Mouse (Mus musculus) MEL (cell line): ENCODE data around the gene Lin54.

Experiments used
- CTCF ChIP-seq, 3 experiments: IDR thresholded peaks in 2 of 3; conservative IDR thresholded peaks in 1 of 3; 2 replicates each; pipeline ENCODE4 v1.5.1; 2011 to 2012; ENCODE audit warnings: low read length in 3 of 3, low read depth in 2 of 3, mild to moderate bottlenecking in 2 of 3, improper control_type of control experiment in 1 of 3, inconsistent platforms in 1 of 3, mixed read lengths in 1 of 3, moderate library complexity in 1 of 3; ENCODE audit not compliant: control insufficient read depth in 1 of 3, insufficient read depth in 1 of 3, poor library complexity in 1 of 3, severe bottlenecking in 1 of 3
- E2F4 ChIP-seq: IDR thresholded peaks from 2 replicates; pipeline ENCODE4 v1.6.1; 2011; ENCODE audit warnings: low read depth, low read length, improper control_type of control experiment, borderline replicate concordance
- EP300 ChIP-seq, 2 experiments: IDR thresholded peaks; 2 replicates each; pipeline ENCODE4 v1.6.1; 2011; ENCODE audit warnings: improper control_type of control experiment in 2 of 2, low read length in 2 of 2, low read depth in 1 of 2, mild to moderate bottlenecking in 1 of 2
- JUND ChIP-seq: IDR thresholded peaks from 2 replicates; pipeline ENCODE4 v1.6.1; 2011; ENCODE audit warnings: low read depth, mild to moderate bottlenecking, improper control_type of control experiment, low read length
- KAT2A ChIP-seq: conservative IDR thresholded peaks from 2 replicates; pipeline ENCODE4 v1.6.1; 2012; ENCODE audit warnings: low read depth, low read length, improper control_type of control experiment, inconsistent platforms
- MEF2A ChIP-seq: IDR thresholded peaks from 2 replicates; pipeline ENCODE4 v1.6.1; 2014; ENCODE audit warnings: low read depth, mild to moderate bottlenecking, inconsistent platforms, low read length, improper control_type of control experiment; ENCODE audit not compliant: poor library complexity, insufficient replicate concordance, severe bottlenecking; ENCODE audit errors: extremely low read depth
- NRF1 ChIP-seq: IDR thresholded peaks from 2 replicates; pipeline ENCODE4 v1.6.1; 2014; ENCODE audit warnings: low read depth, mild to moderate bottlenecking, inconsistent platforms, low read length, improper control_type of control experiment, moderate library complexity; ENCODE audit not compliant: poor library complexity, insufficient read depth, severe bottlenecking
- POLR2A ChIP-seq, 2 experiments: IDR thresholded peaks; 2 replicates each; pipeline ENCODE4 v1.6.1; 2011 to 2012; ENCODE audit warnings: low read length in 2 of 2, mild to moderate bottlenecking in 2 of 2, control low read depth in 1 of 2, improper control_type of control experiment in 1 of 2, low read depth in 1 of 2, moderate library complexity in 1 of 2; ENCODE audit not compliant: control insufficient read depth in 1 of 2, insufficient read depth in 1 of 2, poor library complexity in 1 of 2
- SIN3A ChIP-seq: IDR thresholded peaks from 2 replicates; pipeline ENCODE4 v1.6.1; 2012; ENCODE audit warnings: low read length, improper control_type of control experiment, inconsistent platforms
- SMC3 ChIP-seq: IDR thresholded peaks from 2 replicates; pipeline ENCODE4 v1.6.1; 2011; ENCODE audit warnings: low read depth, low read length, improper control_type of control experiment
- TCF12 ChIP-seq: IDR thresholded peaks from 2 replicates; pipeline ENCODE4 v1.6.1; 2014; ENCODE audit warnings: low read depth, mild to moderate bottlenecking, inconsistent platforms, low read length, improper control_type of control experiment, moderate library complexity
- ZNF384 ChIP-seq: IDR thresholded peaks from 2 replicates; pipeline ENCODE4 v1.6.1; 2012; ENCODE audit warnings: low read depth, mild to moderate bottlenecking, inconsistent platforms, low read length, improper control_type of control experiment

DNA sequence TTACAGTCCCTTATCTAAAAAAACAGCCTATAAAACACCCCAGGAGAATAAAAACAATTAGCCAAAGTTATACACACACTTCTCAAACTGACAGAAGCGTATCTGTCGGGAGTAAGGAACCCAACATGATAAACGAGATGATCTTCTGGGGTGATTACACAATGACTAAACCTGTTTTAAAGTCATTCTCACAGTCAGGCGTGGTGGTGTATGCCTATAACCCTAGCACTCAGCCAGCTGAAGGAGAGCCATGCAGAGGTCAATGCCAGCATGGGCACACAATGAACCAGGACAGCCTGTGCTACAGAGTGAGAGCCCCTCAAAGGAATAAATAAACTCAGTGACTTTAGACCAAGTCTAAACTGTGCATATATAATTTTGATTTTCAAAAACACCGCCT is 92.0 kb downstream of the Lin54 start:
- TF ChIP-seq JUND: no peak
- no peak for TF ChIP-seq CTCF (IDR thresholded peaks at IDR 0.05 in 2 of 3, conservative IDR thresholded peaks at IDR 0.05 in 1 of 3; ENCODE audit: control insufficient read depth in 1 of 3, insufficient read depth in 1 of 3, low read depth in 2 of 3, low read length in 3 of 3, poor library complexity in 1 of 3, severe bottlenecking in 1 of 3)
- TF ChIP-seq MEF2A: no peak
- TF ChIP-seq POLR2A (IDR thresholded peaks at IDR 0.05; ENCODE audit: control insufficient read depth in 1 of 2, insufficient read depth in 1 of 2, low read depth in 1 of 2, low read length in 2 of 2, poor library complexity in 1 of 2): no peak
- TF ChIP-seq SMC3: no peak
- no peak for TF ChIP-seq TCF12
- TF ChIP-seq KAT2A: no peak
- TF ChIP-seq EP300 (IDR thresholded peaks at IDR 0.05; ENCODE audit: low read depth in 1 of 2, low read length in 2 of 2): no peak
- TF ChIP-seq NRF1: no peak
- TF ChIP-seq ZNF384: no peak
- no peak for TF ChIP-seq E2F4
- TF ChIP-seq SIN3A: no peak
